Comparison of ENCODE assay signal across 17 mouse cellular contexts in the genomic region with DNA sequence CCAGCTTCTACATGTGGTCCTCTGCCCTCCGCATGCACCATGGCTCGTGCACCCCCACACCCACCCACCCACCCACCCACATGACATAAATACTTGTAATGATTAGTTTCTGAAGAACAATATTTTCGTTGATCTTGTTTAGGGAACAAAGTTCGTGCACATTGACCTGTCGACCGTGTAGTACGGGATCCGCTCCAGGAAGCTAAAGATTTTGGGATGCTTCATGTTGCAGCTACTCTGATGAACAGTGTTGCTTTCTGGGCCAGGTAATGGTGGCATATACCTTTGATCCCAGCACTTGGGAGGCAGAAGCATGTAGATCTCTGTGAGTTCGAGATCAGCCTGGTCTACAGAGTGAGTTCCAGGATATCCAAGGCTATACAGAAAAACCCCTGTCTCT. TPM values are rescaled to one million over a fixed set of nuclear protein-coding genes. Genes with fewer than 3 reads are reported as not detected.
"Had no signal": no experiment of that assay in that cellular context is flagged by ENCODE, and none has a peak within 500 bp of the region (broad histone marks: within the 10 kb centered on the region; RNA-seq: fewer than 3 reads in every experiment).

No protein-coding gene starts in this region.

- H3K9ac ChIP-seq: neural tube, embryonic 15.5 days; stomach, embryonic 15.5 days had no signal

- H3K4me2 ChIP-seq: neural tube, embryonic 15.5 days; stomach, embryonic 15.5 days had no signal

- H3K4me3 ChIP-seq: neural tube, embryonic 15.5 days; stomach, embryonic 15.5 days had no signal

- H3K9me3 ChIP-seq: neural tube, embryonic 15.5 days; stomach, embryonic 15.5 days had no signal

- DNase-seq: retina, postnatal 1 day; right cerebral cortex, adult 18-20 months; right cerebral cortex, postnatal 14 days; right cerebral cortex, postnatal 25 days; right cerebral cortex, postnatal 4 days; spleen, adult 18-20 months; thymus, adult 18-20 months; thymus, adult 2 months; thymus, postnatal 14 days; thymus, postnatal 25 days; thymus, postnatal 36 days; thymus, postnatal 4 days had no signal

- H3K36me3 ChIP-seq: neural tube, embryonic 15.5 days; stomach, embryonic 15.5 days had no signal

- H3K27ac ChIP-seq: neural tube, embryonic 15.5 days; stomach, embryonic 15.5 days; stomach, postnatal 0 days had no signal

- H3K27me3 ChIP-seq: neural tube, embryonic 15.5 days; stomach, embryonic 15.5 days had no signal

- H3K4me1 ChIP-seq: neural tube, embryonic 15.5 days had no signal

RNA-seq across cellular contexts. Expression of gene Serpinf1, which starts 1.5 kb away (rescaled TPM):
- total RNA-seq: neutrophil, adult 5-6 weeks had no signal

RNA-seq across cellular contexts. Expression of gene Serpinf2, which starts 15.4 kb away (rescaled TPM):
- polyA plus RNA-seq: thymus, postnatal 0 days had no signal
